Mouse (Mus musculus) limb, embryonic 10.5 days (tissue): ENCODE results near the gene Megf11. TPM values are rescaled to one million over a fixed set of nuclear protein-coding genes. Genes with fewer than 3 reads are reported as not detected.

Experiments
- DNase-seq: peaks from one replicate; pipeline ENCODE4 v3.0.0-alpha.2; 2017; ENCODE audit warnings: low spot score
- H3K27ac ChIP-seq: fragments of 300-500 bp; sonication (generic); 2 replicates; pipeline ENCODE4 v1.5.1; 2016; ENCODE audit warnings: mild to moderate bottlenecking
- H3K27me3 ChIP-seq: fragments of 300-500 bp; sonication (generic); 2 replicates; pipeline ENCODE4 v1.6.1; 2016; ENCODE audit warnings: low read depth, mild to moderate bottlenecking; ENCODE audit not compliant: poor library complexity, severe bottlenecking
- H3K36me3 ChIP-seq: fragments of 300-500 bp; sonication (generic); 2 replicates; pipeline ENCODE4 v1.6.1; 2016; ENCODE audit warnings: mild to moderate bottlenecking, moderate library complexity
- H3K4me1 ChIP-seq: fragments of 300-500 bp; sonication (generic); 2 replicates; pipeline ENCODE4 v1.6.1; 2016
- H3K4me3 ChIP-seq: fragments of 300-500 bp; sonication (generic); 2 replicates; pipeline ENCODE4 v1.5.1; 2016; ENCODE audit warnings: mild to moderate bottlenecking, moderate library complexity
- H3K9me3 ChIP-seq: fragments of 300-500 bp; sonication (generic); replicated peaks from 2 replicates; pipeline ENCODE4 v1.6.1; 2016; ENCODE audit warnings: mild to moderate bottlenecking
- WGBS: fragments of 180-500 bp; shearing (Covaris S2); methylation state at CpG from one replicate; pipeline ENCODE4 v1.1.7; 2016; 5-methylcytosine and 5-hydroxymethylcytosine counted together
- polyA plus RNA-seq: library from polyadenylated mRNA; unstranded; fragments of >200 nt; fragmentation: Nextera tagmentation; extraction: Ambion mirVana; gene quantifications from 2 replicates; pipeline ENCODE4 v1.2.1, GENCODE M21; 2016

The Megf11 gene
- 1.1 and 1.7 TPM in 2 replicates for polyA plus RNA-seq

GRCm38 (mm10) chr9:64385511-64386465, at the start of gene Megf11:
TSS of gene Megf11 (plus strand) at chr9:64385626.
- Histone ChIP-seq H3K27me3 (peaks cover 90% of the 10 kb centered on the region), H3K27ac (peak within 1 kb of the TSS; percentile 50; the same call in 1 of the 2 replicates), H3K36me3 (no peaks in the 10 kb centered on the region), H3K4me3 (peak within 1 kb of the TSS; percentile 61), H3K9me3 (no peaks in the 10 kb centered on the region), H3K4me1 (peaks cover 49% of the 10 kb centered on the region)
- under 1% methylated on average over 92 of the region's 93 CpGs for WGBS
- peak; percentile 84 for DNase-seq

GRCm38 (mm10) chr9:64335825-64336224, 49.6 kb upstream of the Megf11 start:
- Histone ChIP-seq H3K27me3 (no peaks in the 10 kb centered on the region), H3K4me1 (peaks cover 21% of the 10 kb centered on the region), H3K9me3 (no peaks in the 10 kb centered on the region), H3K4me3 (no peak overlapping the region), H3K36me3 (peaks cover 10% of the 10 kb centered on the region), H3K27ac (no peak overlapping the region)
- WGBS, result 93% methylated on average over 6 of the region's 6 CpGs
- no peak for DNase-seq

- peaks cover 10% of the 10 kb centered on the region for H3K36me3 ChIP-seq
- peak overlapping the region; percentile 67; the same call in 1 of the 2 replicates for H3K4me3 ChIP-seq
- 32% methylated on average over 8 of the region's 8 CpGs for WGBS
- DNase-seq, result no peak
- peaks cover 35% of the 10 kb centered on the region for H3K4me1 ChIP-seq
- H3K9me3 ChIP-seq, result no peaks in the 10 kb centered on the region
- H3K27ac ChIP-seq, result no peak overlapping the region
- H3K27me3 ChIP-seq, result no peaks in the 10 kb centered on the region
These were observed 46.1 kb upstream of the Megf11 start for GRCm38 (mm10) chr9:64339361-64339760.

- Histone ChIP-seq H3K27ac (peak overlapping the region; percentile 98), H3K9me3 (no peaks in the 10 kb centered on the region), H3K4me1 (peaks cover 35% of the 10 kb centered on the region), H3K36me3 (peaks cover 8% of the 10 kb centered on the region), H3K4me3 (peak overlapping the region; percentile 67), H3K27me3 (no peaks in the 10 kb centered on the region)
- under 1% methylated on average over 84 of the region's 85 CpGs for WGBS
- DNase-seq, result peak; percentile 87
These were observed 44.8 kb upstream of the Megf11 start for GRCm38 (mm10) chr9:64340351-64341253.

GRCm38 (mm10) chr9:64341254-64341566, 44.2 kb upstream of the Megf11 start, which contains the start of gene Dis3l:
TSS of gene Dis3l (minus strand) at chr9:64341288.
- Histone ChIP-seq H3K4me1 (peaks cover 35% of the 10 kb centered on the region), H3K4me3 (peak within 1 kb of the TSS; percentile 67), H3K27ac (peak within 1 kb of the TSS; percentile 98), H3K9me3 (no peaks in the 10 kb centered on the region), H3K36me3 (peaks cover 3% of the 10 kb centered on the region), H3K27me3 (no peaks in the 10 kb centered on the region)
- no peak for DNase-seq
- WGBS, result 18% methylated on average over 16 of the region's 16 CpGs

GRCm38 (mm10) chr9:64341671-64342070, 43.8 kb upstream of the Megf11 start:
- 64% methylated on average over 8 of the region's 8 CpGs for WGBS
- H3K4me1 ChIP-seq, result peaks cover 35% of the 10 kb centered on the region
- no peak for DNase-seq
- H3K36me3 ChIP-seq, result no peaks in the 10 kb centered on the region; the same call in 1 of the 2 replicates
- 0 out of 2 replicates have a peak overlapping the region, but pooled peaks have one; percentile 67 for H3K4me3 ChIP-seq
- H3K9me3 ChIP-seq, result no peaks in the 10 kb centered on the region
- H3K27ac ChIP-seq, result no peak overlapping the region
- no peaks in the 10 kb centered on the region for H3K27me3 ChIP-seq

GRCm38 (mm10) chr9:64343656-64344055, 41.8 kb upstream of the Megf11 start:
- 92% methylated on average over 2 of the region's 2 CpGs for WGBS
- no peaks in the 10 kb centered on the region for H3K9me3 ChIP-seq
- peaks cover 35% of the 10 kb centered on the region for H3K4me1 ChIP-seq
- no peaks in the 10 kb centered on the region for H3K27me3 ChIP-seq
- no peak overlapping the region for H3K4me3 ChIP-seq
- H3K36me3 ChIP-seq, result no peaks in the 10 kb centered on the region
- no peak for DNase-seq
- no peak overlapping the region for H3K27ac ChIP-seq

- Histone ChIP-seq H3K9me3 (no peaks in the 10 kb centered on the region), H3K36me3 (no peaks in the 10 kb centered on the region), H3K27me3 (no peaks in the 10 kb centered on the region), H3K27ac (no peak overlapping the region), H3K4me3 (no peak overlapping the region), H3K4me1 (peaks cover 25% of the 10 kb centered on the region)
- 77% methylated on average over 5 of the region's 5 CpGs for WGBS
- DNase-seq, result no peak
These were observed 39.5 kb upstream of the Megf11 start for GRCm38 (mm10) chr9:64345931-64346330.

- WGBS, result 0% methylated on average over 1 of the region's 1 CpGs
- H3K27me3 ChIP-seq, result 0 out of 2 replicates have a peak, but pooled peaks cover 2% of the 10 kb centered on the region
These were observed 38.0 kb upstream of the Megf11 start for GRCm38 (mm10) chr9:64347377-64347776.

GRCm38 (mm10) chr9:64349490-64349889, 35.9 kb upstream of the Megf11 start:
- Histone ChIP-seq H3K27me3 (0 out of 2 replicates have a peak, but pooled peaks cover 4% of the 10 kb centered on the region), H3K36me3 (no peaks in the 10 kb centered on the region), H3K4me1 (peaks cover 10% of the 10 kb centered on the region), H3K4me3 (no peak overlapping the region), H3K9me3 (no peaks in the 10 kb centered on the region), H3K27ac (no peak overlapping the region)
- DNase-seq, result no peak
- 44% methylated on average over 5 of the region's 5 CpGs for WGBS

More at GRCm38 (mm10) chr9:64347377-64347776, 38.0 kb upstream of the Megf11 start:
- DNase-seq, result no peak
- no peaks in the 10 kb centered on the region for H3K36me3 ChIP-seq
- H3K27ac ChIP-seq, result no peak overlapping the region
- H3K4me1 ChIP-seq, result peaks cover 12% of the 10 kb centered on the region
- no peak overlapping the region for H3K4me3 ChIP-seq
- H3K9me3 ChIP-seq, result no peaks in the 10 kb centered on the region

GRCm38 (mm10) chr9:64351191-64351590, 34.2 kb upstream of the Megf11 start:
- no peak overlapping the region for H3K4me3 ChIP-seq
- WGBS, result 41% methylated on average over 3 of the region's 3 CpGs
- H3K4me1 ChIP-seq, result peaks cover 10% of the 10 kb centered on the region
- H3K36me3 ChIP-seq, result no peaks in the 10 kb centered on the region
- no peak overlapping the region for H3K27ac ChIP-seq
- H3K27me3 ChIP-seq, result peaks cover 4% of the 10 kb centered on the region; the same call in 1 of the 2 replicates
- DNase-seq, result no peak
- no peaks in the 10 kb centered on the region for H3K9me3 ChIP-seq

GRCm38 (mm10) chr9:64355627-64356026, 29.8 kb upstream of the Megf11 start:
- Histone ChIP-seq H3K4me3 (no peak overlapping the region), H3K36me3 (no peaks in the 10 kb centered on the region), H3K27me3 (peaks cover 4% of the 10 kb centered on the region; the same call in 1 of the 2 replicates), H3K4me1 (no peaks in the 10 kb centered on the region), H3K9me3 (no peaks in the 10 kb centered on the region), H3K27ac (no peak overlapping the region)
- DNase-seq, result no peak
- 92% methylated on average over 7 of the region's 7 CpGs for WGBS
